Comparison of ENCODE assay signal across 12 mouse cellular contexts in genomic region chr5:31110781-31111180, GRCm38 (mm10). TPM values are rescaled to one million over a fixed set of nuclear protein-coding genes. Genes with fewer than 3 reads are reported as not detected.
DNase-seq lines count a peak whose midpoint lies in the region; ATAC-seq and TF ChIP-seq lines count a peak whose summit lies in the region.
"Had no signal": no experiment of that assay in that cellular context is flagged by ENCODE, and none has a peak within 500 bp of the region (broad histone marks: within the 10 kb centered on the region; RNA-seq: fewer than 3 reads in every experiment).

No protein-coding gene starts in this region.

- H3K27me3 ChIP-seq in lung, embryonic 14.5 days (ENCODE audit: insufficient read depth, low read length): no peaks in the 10 kb centered on the region
- H3K27me3 ChIP-seq: embryonic facial prominence, embryonic 12.5 days had no signal

- no peaks in the 10 kb centered on the region for H3K9me3 ChIP-seq in lung, embryonic 14.5 days (ENCODE audit: low read depth, low read length)
- H3K9me3 ChIP-seq: embryonic facial prominence, embryonic 12.5 days; heart, embryonic 12.5 days had no signal

- DNase-seq in gastrocnemius, adult 2 months: no peak
- no peak for DNase-seq in gastrocnemius, postnatal 14 days
- peak; percentile 42 for DNase-seq in lung, embryonic 14.5 days
- no peak for DNase-seq in lung, postnatal 25 days (ENCODE audit: low spot score)
- peak; percentile 73 for DNase-seq in NIH3T3 (ENCODE audit: low read depth)
- DNase-seq in naive thymus-derived CD4-positive, alpha-beta T cell, adult 2 months (ENCODE audit: low read depth): peak; percentile 43
- DNase-seq in adrenal gland, adult 2 months: no peak
- DNase-seq in right cerebral cortex, postnatal 10 days (ENCODE audit: low spot score in 2 of 2): no peak
- DNase-seq: lung, adult 2 months; right cerebral cortex, postnatal 14 days had no signal

- no peak overlapping the region for H3K4me2 ChIP-seq in lung, embryonic 14.5 days
- H3K4me2 ChIP-seq: embryonic facial prominence, embryonic 12.5 days; heart, embryonic 12.5 days had no signal

- H3K4me3 ChIP-seq in gastrocnemius, adult 2 months: no peak overlapping the region
- no peak overlapping the region for H3K4me3 ChIP-seq in lung, embryonic 14.5 days (ENCODE audit: low read depth, low read length)
- H3K4me3 ChIP-seq: embryonic facial prominence, embryonic 12.5 days; heart, embryonic 12.5 days had no signal

- intact Hi-C loops in gastrocnemius, adult 2 months (cut with DNase I): no loop called here
- intact Hi-C loops in gastrocnemius, postnatal 14 days (cut with DNase I; ENCODE audit: low total_unique reads): no loop called here

- no peak overlapping the region for H3K9ac ChIP-seq in lung, embryonic 14.5 days
- H3K9ac ChIP-seq: embryonic facial prominence, embryonic 12.5 days; heart, embryonic 12.5 days had no signal

- TF ChIP-seq CTCF in gastrocnemius, adult 2 months (IDR thresholded peaks at IDR 0.05): peak; percentile 70
- peak; percentile 50 for TF ChIP-seq CTCF in lung, embryonic 14.5 days (IDR thresholded peaks at IDR 0.05; ENCODE audit: low read depth)

- no peaks in the 10 kb centered on the region for H3K4me1 ChIP-seq in lung, embryonic 14.5 days (ENCODE audit: insufficient read depth)
- H3K4me1 ChIP-seq: embryonic facial prominence, embryonic 12.5 days; heart, embryonic 12.5 days had no signal

- 30% methylated on average over 7 of the region's 7 CpGs for WGBS in lung, embryonic 14.5 days

- H3K36me3 ChIP-seq in lung, embryonic 14.5 days (ENCODE audit: insufficient read depth): no peaks in the 10 kb centered on the region
- H3K36me3 ChIP-seq: embryonic facial prominence, embryonic 12.5 days; heart, embryonic 12.5 days had no signal

- H3K27ac ChIP-seq in gastrocnemius, adult 2 months: 0 out of 2 replicates have a peak overlapping the region, but pooled peaks have one; percentile 51
- H3K27ac ChIP-seq in lung, embryonic 14.5 days (ENCODE audit: low read depth): no peak overlapping the region
- H3K27ac ChIP-seq: embryonic facial prominence, embryonic 12.5 days had no signal

- no peak for ATAC-seq in lung, embryonic 14.5 days (ENCODE audit: insufficient read depth)

RNA-seq across cellular contexts. Expression of gene Slc30a3, which starts 2.7 kb away (rescaled TPM):
- not detected for total RNA-seq in gastrocnemius, adult 2 months (2021)
- total RNA-seq in gastrocnemius, postnatal 14 days (2021): under 1 TPM in 1 of 2 experiments, not detected in 1; 0.10 TPM
- 0.38 TPM in 1 of 2 replicates, not detected in the other for polyA plus RNA-seq in lung, embryonic 14.5 days (2014; fragmentation: Nextera tagmentation; extraction: Ambion mirVana)
- not detected for total RNA-seq in adrenal gland, adult 2 months (2021)
- polyA plus RNA-seq in adrenal gland, adult 2 months (2012; rRNA removed): not detected in 2 replicates
- polyA plus RNA-seq: lung, adult 2 months had no signal

RNA-seq across cellular contexts. Expression of gene Dnajc5g, which starts 4.7 kb away (rescaled TPM):
- not detected for total RNA-seq in gastrocnemius, adult 2 months (2021)
- total RNA-seq in gastrocnemius, postnatal 14 days (2021): not detected
- polyA plus RNA-seq in lung, embryonic 14.5 days (2014; fragmentation: Nextera tagmentation; extraction: Ambion mirVana): not detected in 2 replicates
- not detected for total RNA-seq in adrenal gland, adult 2 months (2021)
- polyA plus RNA-seq in adrenal gland, adult 2 months (2012; rRNA removed): not detected in 2 replicates
- polyA plus RNA-seq: embryonic facial prominence, embryonic 12.5 days; heart, embryonic 12.5 days; lung, adult 2 months had no signal

RNA-seq across cellular contexts. Expression of gene Trim54, which starts 5.7 kb away (rescaled TPM):
- total RNA-seq in gastrocnemius, adult 2 months (2021): 100 to 1,000 TPM; 356 to 504 TPM
- total RNA-seq in gastrocnemius, postnatal 14 days (2021): 100 to 1,000 TPM; 190 to 215 TPM
- 0.30 TPM in 1 of 2 replicates, not detected in the other for polyA plus RNA-seq in lung, embryonic 14.5 days (2014; fragmentation: Nextera tagmentation; extraction: Ambion mirVana)
- not detected for total RNA-seq in adrenal gland, adult 2 months (2021)
- polyA plus RNA-seq in adrenal gland, adult 2 months (2012; rRNA removed): not detected in 2 replicates

RNA-seq across cellular contexts. Expression of gene Ucn, which starts 27.8 kb away (rescaled TPM):
- total RNA-seq in gastrocnemius, adult 2 months (2021): not detected
- not detected for total RNA-seq in gastrocnemius, postnatal 14 days (2021)
- polyA plus RNA-seq in lung, embryonic 14.5 days (2014; fragmentation: Nextera tagmentation; extraction: Ambion mirVana): not detected in 2 replicates
- total RNA-seq in adrenal gland, adult 2 months (2021): not detected
- polyA plus RNA-seq in adrenal gland, adult 2 months (2012; rRNA removed): not detected in 2 replicates
- polyA plus RNA-seq: embryonic facial prominence, embryonic 12.5 days; lung, adult 2 months had no signal

RNA-seq across cellular contexts. Expression of gene Mpv17, which starts 43.3 kb away (rescaled TPM):
- total RNA-seq in gastrocnemius, adult 2 months (2021): 10 to 100 TPM; 16.9 to 24.2 TPM
- total RNA-seq in gastrocnemius, postnatal 14 days (2021): 10 to 100 TPM; 33.9 to 37.3 TPM
- polyA plus RNA-seq in lung, embryonic 14.5 days (2014; fragmentation: Nextera tagmentation; extraction: Ambion mirVana): 55.3 and 58.3 TPM in 2 replicates
- 10 to 100 TPM; 71.0 to 72.1 TPM for total RNA-seq in adrenal gland, adult 2 months (2021)
- polyA plus RNA-seq in adrenal gland, adult 2 months (2012; rRNA removed): 127 and 137 TPM in 2 replicates

Comparison
In these comparisons a context has a peak if more than half of its experiments do, and no peak if none do; other contexts are left out.
1. DNase-seq: peak in lung, embryonic 14.5 days (single experiment), NIH3T3 (single experiment) and naive thymus-derived CD4-positive, alpha-beta T cell, adult 2 months (single experiment); none in gastrocnemius, adult 2 months (single experiment), gastrocnemius, postnatal 14 days (single experiment), lung, postnatal 25 days (single experiment), adrenal gland, adult 2 months (single experiment) and right cerebral cortex, postnatal 10 days (0 of 2).
2. RNA of gene Trim54, which starts 5.7 kb away (total RNA-seq): 356 to 504 TPM in gastrocnemius, adult 2 months and 190 to 215 TPM in gastrocnemius, postnatal 14 days; not detected in adrenal gland, adult 2 months; every median in the first group is over 100 times any median in the second.